Mouse (Mus musculus): ENCODE results near the gene Fuca1. TPM values are rescaled to one million over a fixed set of nuclear protein-coding genes. Genes with fewer than 3 reads are reported as not detected.

The Fuca1 gene
- polyA plus RNA-seq, 1 experiment from 2014 or later, result 39.2 TPM

- no peak overlapping the region for H3K27ac ChIP-seq (replicated peaks; ENCODE audit: low read depth, low read length)
- H3K36me3 ChIP-seq (replicated peaks; ENCODE audit: control insufficient read depth, insufficient read depth, low read depth, low read length), result no peaks in the 10 kb centered on the region
- H3K4me2 ChIP-seq (ENCODE audit: low read depth, low read length), result no peak overlapping the region
- H3K9me3 ChIP-seq (replicated peaks; ENCODE audit: control insufficient read depth, low read length), result no peaks in the 10 kb centered on the region
- no peaks in the 10 kb centered on the region for H3K27me3 ChIP-seq (ENCODE audit: control insufficient read depth, insufficient read depth, low read length)
- H3K9ac ChIP-seq (replicated peaks; ENCODE audit: low read length), result no peak overlapping the region
- H3K4me1 ChIP-seq (ENCODE audit: control insufficient read depth, insufficient read depth, low read length), result no peaks in the 10 kb centered on the region
- 88% methylated on average over 6 of the region's 6 CpGs for WGBS
- no peak for ATAC-seq (replicated peaks; ENCODE audit: insufficient number of reproducible peaks, low FRiP score, low TSS enrichment, low read depth)
- DNase-seq (ENCODE audit: low spot score), result no peak
- H3K4me3 ChIP-seq (ENCODE audit: low read depth, low read length), result no peak overlapping the region
Measured at GRCm38 (mm10) chr4:135942193-135942592, 21.7 kb downstream of the Fuca1 start.

DNA sequence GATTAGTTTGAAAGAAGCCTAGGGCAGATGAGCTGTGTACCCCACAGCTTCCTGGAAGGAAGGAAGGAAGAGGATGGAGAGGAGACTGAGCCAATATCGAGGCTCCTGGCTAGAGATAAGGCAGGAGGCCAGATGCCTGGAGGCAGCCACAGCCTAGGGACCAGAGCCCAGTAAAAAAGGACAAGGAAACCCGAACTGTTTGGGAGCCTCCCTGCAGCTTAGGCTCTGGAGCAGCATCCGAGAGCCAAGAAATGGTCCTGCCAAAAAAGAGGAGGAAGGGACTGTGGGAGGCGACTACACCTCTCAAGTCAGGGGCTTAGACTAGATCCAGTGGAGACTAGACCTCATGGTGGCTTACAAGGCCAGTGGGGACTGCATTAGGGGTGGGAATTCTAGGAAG lies 22.9 kb downstream of the Fuca1 start:
- Histone ChIP-seq H3K27me3 (ENCODE audit: control insufficient read depth, insufficient read depth, low read length) (no peaks in the 10 kb centered on the region), H3K4me3 (ENCODE audit: low read depth, low read length) (no peak overlapping the region), H3K27ac (replicated peaks; ENCODE audit: low read depth, low read length) (no peak overlapping the region), H3K4me1 (ENCODE audit: control insufficient read depth, insufficient read depth, low read length) (no peaks in the 10 kb centered on the region), H3K9me3 (replicated peaks; ENCODE audit: control insufficient read depth, low read length) (no peaks in the 10 kb centered on the region), H3K9ac (replicated peaks; ENCODE audit: low read length) (no peak overlapping the region), H3K4me2 (ENCODE audit: low read depth, low read length) (no peak overlapping the region), H3K36me3 (replicated peaks; ENCODE audit: control insufficient read depth, insufficient read depth, low read depth, low read length) (no peaks in the 10 kb centered on the region)
- ATAC-seq (replicated peaks; ENCODE audit: insufficient number of reproducible peaks, low FRiP score, low TSS enrichment, low read depth) (no peak), DNase-seq (ENCODE audit: low spot score) (no peak)
- WGBS, result 65% methylated on average over 4 of the region's 4 CpGs

GRCm38 (mm10) chr4:135945706-135946105 lies 25.2 kb downstream of the Fuca1 start:
- 0 out of 2 replicates have a peak, but pooled peaks have one; percentile 15 for ATAC-seq (replicated peaks; ENCODE audit: insufficient number of reproducible peaks, low FRiP score, low TSS enrichment, low read depth)
- Histone ChIP-seq H3K36me3 (replicated peaks; ENCODE audit: control insufficient read depth, insufficient read depth, low read depth, low read length) (no peaks in the 10 kb centered on the region), H3K4me2 (ENCODE audit: low read depth, low read length) (peak overlapping the region; percentile 85), H3K9ac (replicated peaks; ENCODE audit: low read length) (peak overlapping the region; percentile 39; the same call in 1 of the 2 replicates), H3K4me1 (ENCODE audit: control insufficient read depth, insufficient read depth, low read length) (no peaks in the 10 kb centered on the region), H3K27ac (replicated peaks; ENCODE audit: low read depth, low read length) (no peak overlapping the region), H3K27me3 (ENCODE audit: control insufficient read depth, insufficient read depth, low read length) (no peaks in the 10 kb centered on the region), H3K9me3 (replicated peaks; ENCODE audit: control insufficient read depth, low read length) (no peaks in the 10 kb centered on the region), H3K4me3 (ENCODE audit: low read depth, low read length) (no peak overlapping the region)
- no peak for DNase-seq (ENCODE audit: low spot score)
- 78% methylated on average over 10 of the region's 10 CpGs for WGBS

DNA sequence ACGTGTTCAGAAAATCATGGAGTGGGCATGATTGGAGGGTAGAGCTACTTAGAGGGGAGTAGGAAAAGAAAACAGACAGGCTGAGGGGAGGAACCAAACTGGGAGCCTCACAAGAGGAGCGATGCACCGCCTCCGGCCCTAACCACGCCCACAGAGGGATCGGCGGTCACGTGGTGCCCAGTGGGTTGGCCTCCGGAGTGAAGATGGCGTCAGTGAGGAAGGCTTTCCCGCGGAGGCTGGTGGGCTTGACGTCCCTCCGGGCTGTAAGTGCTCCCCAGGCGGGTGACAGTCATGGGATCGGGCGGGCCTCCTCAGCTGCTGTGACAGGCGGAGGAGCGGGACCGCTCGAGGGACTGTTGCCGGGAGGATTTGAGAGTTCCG lies 25.7 kb downstream of the Fuca1 start, which contains the start of gene Hmgcl:
Hmgcl (plus strand) TSS at position 171 of the 381 bp plus-strand sequence.
- Histone ChIP-seq H3K27me3 (ENCODE audit: control insufficient read depth, insufficient read depth, low read length) (no peaks in the 10 kb centered on the region), H3K36me3 (replicated peaks; ENCODE audit: control insufficient read depth, insufficient read depth, low read depth, low read length) (no peaks in the 10 kb centered on the region), H3K4me1 (ENCODE audit: control insufficient read depth, insufficient read depth, low read length) (no peaks in the 10 kb centered on the region), H3K4me2 (ENCODE audit: low read depth, low read length) (peak within 1 kb of the TSS; percentile 85), H3K4me3 (ENCODE audit: low read depth, low read length) (peak within 1 kb of the TSS; percentile 77), H3K9me3 (replicated peaks; ENCODE audit: control insufficient read depth, low read length) (no peaks in the 10 kb centered on the region), H3K9ac (replicated peaks; ENCODE audit: low read length) (peak within 1 kb of the TSS; percentile 71), H3K27ac (replicated peaks; ENCODE audit: low read depth, low read length) (no peak within 1 kb of the TSS)
- ATAC-seq (replicated peaks; ENCODE audit: insufficient number of reproducible peaks, low FRiP score, low TSS enrichment, low read depth) (peak; percentile 75), DNase-seq (ENCODE audit: low spot score) (peak; percentile 96)
- under 1% methylated on average over 23 of the region's 23 CpGs for WGBS

DNA sequence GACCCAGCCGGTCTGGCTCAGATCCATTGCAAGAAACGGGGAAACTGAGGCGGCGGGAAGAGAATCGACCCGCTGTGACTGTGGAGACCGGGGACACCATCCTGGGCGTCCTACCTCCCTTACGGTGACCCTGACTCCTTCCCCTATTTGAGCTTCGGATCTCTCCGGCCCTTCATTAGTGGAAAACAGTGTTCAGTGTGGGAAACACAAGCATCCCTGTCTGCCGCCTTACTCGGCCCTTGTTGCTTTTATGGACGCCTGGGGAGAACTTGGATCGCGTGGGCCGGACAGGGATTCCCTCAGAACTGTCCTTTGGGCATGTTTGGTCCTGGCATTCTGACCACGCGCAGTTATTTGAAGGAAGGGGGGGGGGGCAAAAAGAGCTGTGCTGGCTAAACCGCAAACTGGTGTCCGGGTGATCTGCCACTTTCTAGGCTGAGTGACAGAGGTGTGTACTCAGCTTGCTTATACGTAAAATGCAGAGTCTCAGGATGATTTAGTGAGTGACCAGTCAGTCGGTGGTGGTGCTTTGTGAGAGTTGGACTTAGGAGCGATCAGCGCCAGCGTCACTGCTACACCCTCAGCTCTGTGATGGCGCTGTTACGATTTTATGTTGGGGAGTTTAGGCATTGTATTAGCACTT lies 26.2 kb downstream of the Fuca1 start:
- H3K4me3 ChIP-seq (ENCODE audit: low read depth, low read length), result peak overlapping the region; percentile 77
- ATAC-seq (replicated peaks; ENCODE audit: insufficient number of reproducible peaks, low FRiP score, low TSS enrichment, low read depth), result peak; percentile 19; the same call in 1 of the 2 replicates
- no peaks in the 10 kb centered on the region for H3K4me1 ChIP-seq (ENCODE audit: control insufficient read depth, insufficient read depth, low read length)
- peak overlapping the region; percentile 71 for H3K9ac ChIP-seq (replicated peaks; ENCODE audit: low read length)
- no peak overlapping the region for H3K27ac ChIP-seq (replicated peaks; ENCODE audit: low read depth, low read length)
- H3K9me3 ChIP-seq (replicated peaks; ENCODE audit: control insufficient read depth, low read length), result no peaks in the 10 kb centered on the region
- H3K27me3 ChIP-seq (ENCODE audit: control insufficient read depth, insufficient read depth, low read length), result no peaks in the 10 kb centered on the region
- no peak for DNase-seq (ENCODE audit: low spot score)
- no peaks in the 10 kb centered on the region; the same call in 1 of the 2 replicates for H3K36me3 ChIP-seq (replicated peaks; ENCODE audit: control insufficient read depth, insufficient read depth, low read depth, low read length)
- WGBS, result 2% methylated on average over 28 of the region's 28 CpGs
- peak overlapping the region; percentile 85 for H3K4me2 ChIP-seq (ENCODE audit: low read depth, low read length)

- H3K4me2 ChIP-seq (ENCODE audit: low read depth, low read length), result no peak overlapping the region
- H3K36me3 ChIP-seq (replicated peaks; ENCODE audit: control insufficient read depth, insufficient read depth, low read depth, low read length), result no peaks in the 10 kb centered on the region; the same call in 1 of the 2 replicates
- ATAC-seq (replicated peaks; ENCODE audit: insufficient number of reproducible peaks, low FRiP score, low TSS enrichment, low read depth), result no peak
- no peaks in the 10 kb centered on the region for H3K9me3 ChIP-seq (replicated peaks; ENCODE audit: control insufficient read depth, low read length)
- no peaks in the 10 kb centered on the region for H3K4me1 ChIP-seq (ENCODE audit: control insufficient read depth, insufficient read depth, low read length)
- no peaks in the 10 kb centered on the region for H3K27me3 ChIP-seq (ENCODE audit: control insufficient read depth, insufficient read depth, low read length)
- no peak overlapping the region for H3K9ac ChIP-seq (replicated peaks; ENCODE audit: low read length)
- H3K27ac ChIP-seq (replicated peaks; ENCODE audit: low read depth, low read length), result no peak overlapping the region
- DNase-seq (ENCODE audit: low spot score), result no peak
- 94% methylated on average over 8 of the region's 8 CpGs for WGBS
- H3K4me3 ChIP-seq (ENCODE audit: low read depth, low read length), result no peak overlapping the region
Measured at GRCm38 (mm10) chr4:135948142-135948541, 27.6 kb downstream of the Fuca1 start.

DNA sequence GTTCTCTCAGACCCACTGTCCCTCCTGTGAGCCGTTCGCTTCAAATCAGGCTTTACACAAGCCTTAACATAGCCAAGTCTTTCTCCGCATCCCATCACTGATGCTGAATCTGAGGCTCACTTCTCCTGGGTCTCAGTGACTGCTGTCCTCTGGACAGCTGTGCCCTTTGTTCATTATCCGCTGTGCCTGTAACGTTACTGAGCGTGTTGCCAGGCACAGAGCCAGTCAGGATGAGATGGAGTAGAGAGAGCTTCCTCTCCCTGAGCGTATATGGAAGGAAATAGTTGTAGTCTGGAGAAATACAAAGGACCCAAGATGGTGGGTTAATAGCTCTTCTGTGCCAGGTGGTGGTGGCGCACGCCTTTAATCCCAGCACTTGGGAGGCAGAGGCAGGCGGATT lies 28.9 kb downstream of the Fuca1 start:
- no peak overlapping the region for H3K4me2 ChIP-seq (ENCODE audit: low read depth, low read length)
- no peaks in the 10 kb centered on the region for H3K9me3 ChIP-seq (replicated peaks; ENCODE audit: control insufficient read depth, low read length)
- H3K36me3 ChIP-seq (replicated peaks; ENCODE audit: control insufficient read depth, insufficient read depth, low read depth, low read length), result no peaks in the 10 kb centered on the region; the same call in 1 of the 2 replicates
- 86% methylated on average over 10 of the region's 10 CpGs for WGBS
- no peak overlapping the region for H3K9ac ChIP-seq (replicated peaks; ENCODE audit: low read length)
- DNase-seq (ENCODE audit: low spot score) (no peak), ATAC-seq (replicated peaks; ENCODE audit: insufficient number of reproducible peaks, low FRiP score, low TSS enrichment, low read depth) (no peak)
- no peak overlapping the region for H3K4me3 ChIP-seq (ENCODE audit: low read depth, low read length)
- H3K27ac ChIP-seq (replicated peaks; ENCODE audit: low read depth, low read length), result no peak overlapping the region
- no peaks in the 10 kb centered on the region for H3K4me1 ChIP-seq (ENCODE audit: control insufficient read depth, insufficient read depth, low read length)
- H3K27me3 ChIP-seq (ENCODE audit: control insufficient read depth, insufficient read depth, low read length), result no peaks in the 10 kb centered on the region

GRCm38 (mm10) chr4:135949911-135950310 lies 29.4 kb downstream of the Fuca1 start:
- H3K4me2 ChIP-seq (ENCODE audit: low read depth, low read length), result no peak overlapping the region
- no peak for DNase-seq (ENCODE audit: low spot score)
- ATAC-seq (replicated peaks; ENCODE audit: insufficient number of reproducible peaks, low FRiP score, low TSS enrichment, low read depth), result no peak
- no peaks in the 10 kb centered on the region for H3K27me3 ChIP-seq (ENCODE audit: control insufficient read depth, insufficient read depth, low read length)
- no peaks in the 10 kb centered on the region for H3K9me3 ChIP-seq (replicated peaks; ENCODE audit: control insufficient read depth, low read length)
- no peak overlapping the region for H3K27ac ChIP-seq (replicated peaks; ENCODE audit: low read depth, low read length)
- no peak overlapping the region for H3K4me3 ChIP-seq (ENCODE audit: low read depth, low read length)
- no peak overlapping the region for H3K9ac ChIP-seq (replicated peaks; ENCODE audit: low read length)
- H3K36me3 ChIP-seq (replicated peaks; ENCODE audit: control insufficient read depth, insufficient read depth, low read depth, low read length), result no peaks in the 10 kb centered on the region; the same call in 1 of the 2 replicates
- WGBS, result 76% methylated on average over 6 of the region's 6 CpGs
- no peaks in the 10 kb centered on the region for H3K4me1 ChIP-seq (ENCODE audit: control insufficient read depth, insufficient read depth, low read length)
